Mouse (Mus musculus) G1E (cell line): ENCODE results near the gene Cpne2. TPM values are rescaled to one million over a fixed set of nuclear protein-coding genes. Genes with fewer than 3 reads are reported as not detected.

Source experiments
- ATAC-seq: 2 replicates; pipeline ENCODE4 v1.8.0; 2016; ENCODE audit warnings: mild to moderate bottlenecking; ENCODE audit not compliant: insufficient number of reproducible peaks, poor library complexity, low FRiP score, severe bottlenecking; ENCODE audit errors: extremely low read depth
- DNase-seq: peaks from one replicate; pipeline ENCODE4 v3.0.0; 2012; ENCODE audit warnings: low spot score
- H3K27me3 ChIP-seq: 2 replicates; pipeline ENCODE4 v1.6.1; 2012; ENCODE audit warnings: mild to moderate bottlenecking, low read length, inconsistent platforms; ENCODE audit not compliant: insufficient read depth
- H3K36me3 ChIP-seq: replicated peaks from 2 replicates; pipeline ENCODE3; 2012; ENCODE audit warnings: mild to moderate bottlenecking, inconsistent platforms
- H3K4me1 ChIP-seq: 2 replicates; pipeline ENCODE4 v1.6.1; 2012; ENCODE audit warnings: low read depth, low read length, inconsistent platforms, mixed read lengths; ENCODE audit not compliant: insufficient read depth
- H3K4me3 ChIP-seq: 2 replicates; pipeline ENCODE4 v1.5.1; 2012; ENCODE audit warnings: low read depth, mild to moderate bottlenecking, inconsistent platforms, low read length, moderate library complexity, mixed read lengths
- H3K9me3 ChIP-seq: replicated peaks from 2 replicates; pipeline ENCODE4 v1.6.1; 2012; ENCODE audit warnings: inconsistent platforms
- CTCF ChIP-seq: IDR thresholded peaks from 2 replicates; pipeline ENCODE4 v1.5.1; 2012; ENCODE audit warnings: low read depth, low read length, inconsistent platforms, mixed read lengths
- GATA1 ChIP-seq: IDR thresholded peaks from 2 replicates; pipeline ENCODE4 v1.6.1; 2012; ENCODE audit warnings: borderline replicate concordance, low read length, inconsistent platforms, mixed read lengths
- GATA2 ChIP-seq: IDR thresholded peaks from 2 replicates; pipeline ENCODE4 v1.6.1; 2012; ENCODE audit warnings: low read depth, low read length, inconsistent platforms, borderline replicate concordance
- POLR2AphosphoS5 ChIP-seq: IDR thresholded peaks from 2 replicates; pipeline ENCODE4 v1.6.1; 2012; ENCODE audit warnings: low read depth, low read length, inconsistent platforms; ENCODE audit not compliant: insufficient replicate concordance
- TAL1 ChIP-seq: conservative IDR thresholded peaks from 2 replicates; pipeline ENCODE4 v1.6.1; 2012; ENCODE audit warnings: low read depth, low read length, inconsistent platforms, mixed read lengths
- polyA plus RNA-seq: library from polyadenylated mRNA; stranded (reverse); fragments of >175 nt; gene quantifications from 2 replicates; pipeline ENCODE4 v1.2.3, GENCODE M21; 2012
- total RNA-seq, 2 experiments: library from RNA; stranded (forward) in 1 of 2; stranded (reverse) in 1 of 2; fragments of 200-1000 nt in 1 of 2; fragments of >200 nt in 1 of 2; fragmentation: Nextera tagmentation in 1 of 2; gene quantifications; 2 replicates each; pipeline ENCODE4 v1.2.3; 2014 to 2017

Cpne2 gene
- total and polyA plus RNA-seq, 3 experiments = 0.13 to 0.38 TPM; not detected in 1

DNA sequence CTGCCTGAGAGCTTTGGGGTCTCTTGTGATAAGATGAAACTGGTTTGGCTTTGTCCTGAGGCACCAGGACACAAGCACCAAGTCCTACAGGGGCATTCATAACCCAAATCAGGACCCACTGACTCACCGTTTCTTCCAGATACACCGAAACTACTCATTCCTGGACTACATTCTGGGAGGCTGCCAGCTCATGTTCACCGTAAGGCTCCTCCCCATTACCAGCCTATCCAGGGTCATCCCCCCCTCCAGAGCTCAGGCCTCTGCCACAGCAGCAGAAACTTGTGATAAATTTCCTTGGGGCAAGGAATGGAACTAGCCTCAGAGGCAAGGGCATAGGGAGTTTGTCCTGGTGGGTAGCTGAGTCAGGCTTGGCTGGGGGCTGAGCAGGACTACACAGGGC is 24.5 kb downstream of the Cpne2 start:
- ATAC-seq (no peak), DNase-seq (no peak)
- Histone ChIP-seq H3K9me3 (no peaks in the 10 kb centered on the region), H3K4me3 (no peak overlapping the region), H3K36me3 (no peaks in the 10 kb centered on the region), H3K27me3 (peaks cover 75% of the 10 kb centered on the region), H3K4me1 (peaks cover 12% of the 10 kb centered on the region)
- no peak for TF ChIP-seq GATA2
- TF ChIP-seq GATA1 = no peak
- TF ChIP-seq POLR2AphosphoS5 = no peak
- no peak for TF ChIP-seq TAL1
- no peak for TF ChIP-seq CTCF

DNA sequence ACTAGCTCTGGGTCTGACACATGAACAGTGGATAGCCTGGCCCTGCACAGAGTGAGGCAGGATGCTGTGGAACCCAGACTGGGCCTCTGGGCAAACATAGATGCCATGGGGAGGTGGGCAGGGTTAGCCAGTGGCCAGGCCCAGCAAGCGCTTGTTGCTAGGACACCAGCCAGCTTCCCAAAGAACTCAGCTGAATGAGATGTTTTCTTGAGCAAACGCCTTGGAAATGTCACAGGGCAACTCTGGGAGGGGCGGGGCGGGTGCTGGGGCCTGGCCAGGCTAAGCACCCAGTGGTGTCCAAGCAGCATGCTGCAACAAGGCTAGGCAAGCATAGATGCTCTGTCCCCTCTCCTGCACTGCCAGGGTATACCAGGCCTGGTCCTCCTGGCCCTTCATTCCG is 28.5 kb downstream of the Cpne2 start:
- no peak overlapping the region for H3K4me3 ChIP-seq
- peaks cover 85% of the 10 kb centered on the region for H3K27me3 ChIP-seq
- no peak for TF ChIP-seq GATA1
- TF ChIP-seq GATA2 = no peak
- TF ChIP-seq CTCF = no peak
- no peaks in the 10 kb centered on the region for H3K9me3 ChIP-seq
- no peaks in the 10 kb centered on the region for H3K4me1 ChIP-seq
- DNase-seq (no peak), ATAC-seq (no peak)
- H3K36me3 ChIP-seq = no peaks in the 10 kb centered on the region

DNA sequence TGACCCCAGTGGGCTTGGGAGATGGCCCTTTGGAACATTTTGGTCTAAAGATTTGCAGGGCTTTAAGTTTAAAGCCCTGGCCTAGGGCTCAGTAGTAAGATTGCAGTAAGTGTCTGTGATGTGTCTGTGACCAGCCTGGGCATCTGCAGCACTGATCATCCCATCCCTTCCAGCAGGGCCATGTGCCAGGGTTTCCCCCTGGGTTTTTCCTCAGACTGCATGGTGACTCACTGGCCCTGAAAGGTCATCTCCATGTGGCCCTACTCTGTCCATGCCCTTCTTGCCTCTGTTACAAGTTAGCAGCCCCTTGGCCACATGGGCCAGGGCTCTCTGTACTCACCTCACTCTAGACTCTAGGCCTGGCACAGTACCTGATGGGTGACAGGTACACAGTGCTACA is 31.6 kb downstream of the Cpne2 start:
- H3K4me1 ChIP-seq = peaks cover 15% of the 10 kb centered on the region
- no peaks in the 10 kb centered on the region for H3K9me3 ChIP-seq
- H3K27me3 ChIP-seq = peaks cover 74% of the 10 kb centered on the region
- DNase-seq = no peak
- no peaks in the 10 kb centered on the region for H3K36me3 ChIP-seq
- no peak for ATAC-seq
- TF ChIP-seq CTCF = no peak
- no peak for TF ChIP-seq GATA1
- TF ChIP-seq GATA2 = no peak
- TF ChIP-seq TAL1 = no peak
- no peak for TF ChIP-seq POLR2AphosphoS5
- H3K4me3 ChIP-seq = no peak overlapping the region

DNA sequence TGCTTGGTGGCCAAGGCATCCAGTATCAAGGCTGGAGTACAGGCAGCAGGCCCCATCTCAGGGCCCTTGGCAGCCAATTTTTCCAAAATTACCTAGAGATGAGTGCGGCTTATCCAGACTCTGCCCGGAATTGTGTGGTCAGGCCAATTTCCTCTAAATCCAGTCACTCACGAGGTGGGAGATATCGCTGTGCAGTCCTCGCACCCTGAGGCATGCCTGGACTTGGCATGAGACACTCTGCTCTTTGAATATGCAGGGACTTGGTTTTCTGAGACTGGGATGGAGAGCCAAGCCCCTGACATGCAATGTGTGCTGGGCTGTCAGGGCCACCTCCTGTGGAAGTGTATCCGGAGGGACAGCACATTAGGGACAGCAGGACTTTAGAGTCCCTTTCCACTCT is 33.2 kb downstream of the Cpne2 start:
- TF ChIP-seq TAL1 = no peak
- no peak for TF ChIP-seq CTCF
- no peak for TF ChIP-seq POLR2AphosphoS5
- no peak for TF ChIP-seq GATA2
- TF ChIP-seq GATA1 = no peak
- ATAC-seq = no peak
- Histone ChIP-seq H3K4me3 (no peak overlapping the region), H3K27me3 (peaks cover 62% of the 10 kb centered on the region), H3K9me3 (no peaks in the 10 kb centered on the region), H3K4me1 (peaks cover 20% of the 10 kb centered on the region), H3K36me3 (no peaks in the 10 kb centered on the region)
- no peak for DNase-seq

DNA sequence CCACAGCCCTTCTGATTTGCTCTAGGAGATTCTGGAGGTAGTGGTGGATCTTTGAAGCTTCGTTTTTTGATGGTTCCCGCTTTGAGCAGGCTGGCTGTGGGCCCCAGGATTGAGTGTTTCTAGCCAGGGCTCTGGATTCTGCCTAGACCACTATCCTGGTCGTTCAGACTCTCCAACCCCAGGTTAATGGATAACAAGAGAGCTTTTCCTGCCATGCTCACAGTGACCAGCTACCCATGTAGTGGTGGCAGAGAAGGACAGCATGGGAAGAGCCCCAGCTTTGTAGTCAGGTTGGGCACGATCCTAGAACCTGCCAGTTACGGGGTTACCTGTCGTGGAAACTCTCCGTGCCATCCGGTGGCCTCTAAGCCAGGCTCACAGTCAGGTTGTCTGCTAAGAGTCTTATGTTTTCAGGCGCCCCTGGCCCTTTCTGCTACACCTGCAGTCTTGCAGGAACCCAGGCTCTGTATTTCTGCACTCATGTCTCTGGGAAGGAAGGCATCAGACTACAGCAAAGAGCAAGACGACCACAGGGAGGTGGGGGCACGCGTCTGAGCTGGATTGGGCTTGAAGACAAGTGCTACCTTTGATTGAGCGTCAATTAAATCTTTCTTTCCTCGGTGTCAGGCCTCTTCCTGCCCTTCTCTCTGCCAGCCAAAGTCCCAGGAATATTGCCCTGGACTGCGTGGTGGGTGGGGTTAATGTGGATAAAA is 33.8 kb downstream of the Cpne2 start:
- Histone ChIP-seq H3K9me3 (no peaks in the 10 kb centered on the region), H3K36me3 (no peaks in the 10 kb centered on the region), H3K4me1 (peaks cover 20% of the 10 kb centered on the region), H3K4me3 (no peak overlapping the region), H3K27me3 (peaks cover 57% of the 10 kb centered on the region)
- ATAC-seq (no peak), DNase-seq (no peak)
- TF ChIP-seq CTCF = no peak

DNA sequence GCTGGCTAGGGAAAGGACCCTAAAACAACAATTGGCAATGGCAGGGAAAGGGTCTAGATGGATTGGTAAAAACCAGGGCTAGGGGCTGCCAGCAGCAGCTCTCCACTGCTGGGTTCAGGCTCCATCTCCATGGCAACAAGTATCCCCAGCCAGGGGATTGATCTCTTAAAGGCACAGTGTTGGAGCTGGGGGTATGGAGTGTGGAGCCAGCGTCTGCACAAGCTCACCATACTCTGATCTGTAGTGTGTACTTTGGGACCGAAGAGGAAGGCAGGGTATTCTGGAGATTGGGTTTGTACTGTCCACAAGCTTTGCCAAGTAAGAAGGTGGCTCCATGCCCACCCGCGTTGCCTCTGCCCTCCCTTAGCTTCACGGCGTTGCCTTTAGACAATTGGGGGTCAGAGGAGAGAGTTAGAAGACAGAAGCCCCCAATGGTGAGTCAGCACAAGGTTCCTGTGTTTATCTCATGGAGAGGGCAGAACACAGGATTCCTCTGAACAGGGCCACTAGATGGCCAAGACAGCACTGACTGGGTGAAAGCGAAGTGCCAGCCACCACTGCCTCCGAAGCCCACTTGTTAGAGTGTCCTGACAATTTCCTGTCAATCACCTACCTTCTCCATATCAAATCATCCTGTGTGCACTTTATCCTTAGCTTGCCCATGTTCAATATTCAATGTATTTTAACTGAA is 34.5 kb downstream of the Cpne2 start:
- peaks cover 5% of the 10 kb centered on the region for H3K36me3 ChIP-seq
- H3K4me1 ChIP-seq = peaks cover 20% of the 10 kb centered on the region
- ATAC-seq = no peak
- no peak overlapping the region for H3K4me3 ChIP-seq
- TF ChIP-seq TAL1 (no peak), GATA1 (no peak), GATA2 (no peak), POLR2AphosphoS5 (no peak), CTCF (no peak)
- DNase-seq = no peak
- no peaks in the 10 kb centered on the region for H3K9me3 ChIP-seq
- peaks cover 53% of the 10 kb centered on the region for H3K27me3 ChIP-seq
